Mouse (Mus musculus): ENCODE results near the gene Zxdb. TPM values are rescaled to one million over a fixed set of nuclear protein-coding genes. Genes with fewer than 3 reads are reported as not detected.
A peak's percentile ranks its signal among the peaks of the same experiment; 100 is the strongest.
"Not testable (repeated sequence)": the region's sequence is repeated elsewhere in the genome, so short reads cannot be mapped to it uniquely, and the experiment has no call there.

Zxdb gene
- total RNA-seq (2021) = 10 to 100 TPM; 10.6 to 11.0 TPM
- long read RNA-seq, experiment 1, partial matches to known transcripts = 0 of 2 reads
- long read RNA-seq, experiment 1, other reads (novel, unspliced or antisense) = 2 of 2 reads
- long read RNA-seq, experiment 2, full-length matches to known transcripts = 11 of 13 reads
- long read RNA-seq, experiment 2, partial matches to known transcripts = 0 of 13 reads
- long read RNA-seq, experiment 2, other reads (novel, unspliced or antisense) = 2 of 13 reads

GRCm38 (mm10) chrX:94724192-94724971 lies at the start of gene Zxdb:
Gene Zxdb, plus strand, starts transcription at chrX:94724569.
- DNase-seq (ENCODE audit: low spot score in 2 of 2) = not testable (repeated sequence)

- peak in 1 of 2 experiments; percentile 43 for DNase-seq (ENCODE audit: low spot score in 2 of 2)
Observed at GRCm38 (mm10) chrX:94674977-94675376, 49.4 kb upstream of the Zxdb start.

- not testable (repeated sequence) for DNase-seq (ENCODE audit: low spot score in 2 of 2)
Observed at GRCm38 (mm10) chrX:94681581-94681980, 42.8 kb upstream of the Zxdb start.

- not testable (repeated sequence) for DNase-seq (ENCODE audit: low spot score in 2 of 2)
Observed at GRCm38 (mm10) chrX:94689593-94689992, 34.8 kb upstream of the Zxdb start.

- DNase-seq (ENCODE audit: low spot score in 2 of 2) = not testable (repeated sequence)
Observed at GRCm38 (mm10) chrX:94706676-94707075, 17.7 kb upstream of the Zxdb start.

- not testable (repeated sequence) for DNase-seq (ENCODE audit: low spot score in 2 of 2)
Observed at GRCm38 (mm10) chrX:94709752-94710151, 14.6 kb upstream of the Zxdb start.

GRCm38 (mm10) chrX:94724972-94725569 lies 702 bp downstream of the Zxdb start:
- DNase-seq (ENCODE audit: low spot score in 2 of 2) = peak; percentile 5 to 18

GRCm38 (mm10) chrX:94725627-94726083 lies 1.3 kb downstream of the Zxdb start:
- not testable (repeated sequence) for DNase-seq (ENCODE audit: low spot score in 2 of 2)

- no peak for DNase-seq (ENCODE audit: low spot score in 2 of 2)
Observed at GRCm38 (mm10) chrX:94731596-94731995, 7.2 kb downstream of the Zxdb start.

- DNase-seq (ENCODE audit: low spot score in 2 of 2) = no peak
Observed at GRCm38 (mm10) chrX:94753733-94754132, 29.4 kb downstream of the Zxdb start.

- DNase-seq (ENCODE audit: low spot score in 2 of 2) = no peak
Observed at GRCm38 (mm10) chrX:94759959-94760358, 35.6 kb downstream of the Zxdb start.

GRCm38 (mm10) chrX:94773876-94774275 lies 49.5 kb downstream of the Zxdb start:
- DNase-seq (ENCODE audit: low spot score in 2 of 2) = no peak

Other genes starting within 250 kb of the Zxdb start
- gene Maged1, start 182.4 kb upstream of the Zxdb start, total RNA-seq (2021) = 100 to 1,000 TPM; 245 to 263 TPM
- gene Gspt2, start 88.5 kb upstream of the Zxdb start, total RNA-seq (2021) = 10 to 100 TPM in 1 of 2 experiments, 1 to 10 TPM in 1; 8.9 to 11.8 TPM